Mouse (Mus musculus) liver, embryonic 18 days (tissue): ENCODE data around the gene Sbp. TPM values are rescaled to one million over a fixed set of nuclear protein-coding genes. Genes with fewer than 3 reads are reported as not detected.

ENCODE experiments used
- polyA plus RNA-seq: library from polyadenylated mRNA; depleted of rRNA; stranded (reverse); fragments of >200 nt; gene quantifications from 2 replicates; pipeline ENCODE4 v1.2.3, GENCODE M21; 2012; rRNA removed

The Sbp gene
- not detected in 2 replicates for polyA plus RNA-seq

GRCm38 (mm10) chr17:23941372-23941771 lies at the start of gene Sbp:
Gene Sbp, plus strand, starts transcription at chr17:23941672.

GRCm38 (mm10) chr17:23917158-23917557 lies 24.3 kb upstream of the Sbp start, which contains the start of gene Dcpp3:
Gene Dcpp3, plus strand, starts transcription at chr17:23917458.

GRCm38 (mm10) chr17:23955174-23955573 lies 13.7 kb downstream of the Sbp start, which contains the start of gene Sbpl:
Gene Sbpl, minus strand, starts transcription at chr17:23955274.

GRCm38 (mm10) chr17:23980297-23980909 lies 38.9 kb downstream of the Sbp start, which contains the start of gene Prss30:
Gene Prss30, minus strand, starts transcription at chr17:23980566.

Other genes with a start within 250 kb of the Sbp start
- 0.02 and 0.05 TPM in 2 replicates for gene 1520401A03Rik, start 218.9 kb upstream of the Sbp start, polyA plus RNA-seq
- 15.3 and 19.6 TPM in 2 replicates for gene Pkmyt1, start 215.3 kb upstream of the Sbp start, polyA plus RNA-seq
- 2.7 and 3.4 TPM in 2 replicates for gene Paqr4, start 200.8 kb upstream of the Sbp start, polyA plus RNA-seq
- gene Kremen2, start 195.8 kb upstream of the Sbp start, polyA plus RNA-seq: not detected in 2 replicates
- 5.5 and 5.8 TPM in 2 replicates for gene Flywch1, start 170.1 kb upstream of the Sbp start, polyA plus RNA-seq
- 1.1 and 1.3 TPM in 2 replicates for gene Flywch2, start 155.6 kb upstream of the Sbp start, polyA plus RNA-seq
- gene Srrm2, start 151.1 kb upstream of the Sbp start, polyA plus RNA-seq: 98.2 and 129 TPM in 2 replicates
- 283 and 284 TPM in 2 replicates for gene Elob, start 112.5 kb upstream of the Sbp start, polyA plus RNA-seq
- not detected in 2 replicates for gene Prss33, start 105.6 kb upstream of the Sbp start, polyA plus RNA-seq
- gene Prss32, start 97.8 kb upstream of the Sbp start, polyA plus RNA-seq: not detected in 2 replicates
- gene Prss41, start 97.5 kb upstream of the Sbp start, polyA plus RNA-seq: 0.14 and 0.19 TPM in 2 replicates
- not detected in 2 replicates for gene Prss21, start 73.6 kb upstream of the Sbp start, polyA plus RNA-seq
- not detected in 2 replicates for gene Dcpp1, start 60.8 kb upstream of the Sbp start, polyA plus RNA-seq
- not detected in 2 replicates for gene Dcpp2, start 60.8 kb upstream of the Sbp start, polyA plus RNA-seq
- not detected in 2 replicates for gene Dcpp3, start 24.2 kb upstream of the Sbp start, polyA plus RNA-seq
- gene Sbpl, start 13.6 kb downstream of the Sbp start, polyA plus RNA-seq: not detected in 2 replicates
- gene Prss30, start 38.9 kb downstream of the Sbp start, polyA plus RNA-seq: 0.14 and 0.16 TPM in 2 replicates
- gene Prss22, start 56.4 kb downstream of the Sbp start, polyA plus RNA-seq: not detected in 2 replicates
- gene Prss27, start 96.5 kb downstream of the Sbp start, polyA plus RNA-seq: not detected in 2 replicates
- 7.4 and 7.8 TPM in 2 replicates for gene Kctd5, start 131.8 kb downstream of the Sbp start, polyA plus RNA-seq
- gene Pdpk1, start 209.3 kb downstream of the Sbp start, polyA plus RNA-seq: 8.0 and 9.4 TPM in 2 replicates
- 12.7 and 13.7 TPM in 2 replicates for gene Amdhd2, start 222.1 kb downstream of the Sbp start, polyA plus RNA-seq
- gene Atp6v0c, start 228.0 kb downstream of the Sbp start, polyA plus RNA-seq: 277 and 289 TPM in 2 replicates